Mouse (Mus musculus) layer of hippocampus, postnatal 14 days (tissue): ENCODE measurements at regions not wholly inside any gene's neighbourhood (a gene's known extent, or its start where the extent isn't known, plus 50 kb on each side); places are given as distances from the start of the nearest gene placed in this dataset.
A peak's percentile ranks its signal among the peaks of the same experiment; 100 is the strongest.

Experiments
- DNase-seq, 2 experiments: peaks; one replicate each; pipeline ENCODE4 v3.0.0; 2021 to 2022; ENCODE audit warnings: low spot score in 2 of 2, mixed read lengths in 1 of 2

GRCm38 (mm10) chr9:31794911-31795310, 118.4 kb downstream of the Barx2 start:
- DNase-seq, result no peak

DNA sequence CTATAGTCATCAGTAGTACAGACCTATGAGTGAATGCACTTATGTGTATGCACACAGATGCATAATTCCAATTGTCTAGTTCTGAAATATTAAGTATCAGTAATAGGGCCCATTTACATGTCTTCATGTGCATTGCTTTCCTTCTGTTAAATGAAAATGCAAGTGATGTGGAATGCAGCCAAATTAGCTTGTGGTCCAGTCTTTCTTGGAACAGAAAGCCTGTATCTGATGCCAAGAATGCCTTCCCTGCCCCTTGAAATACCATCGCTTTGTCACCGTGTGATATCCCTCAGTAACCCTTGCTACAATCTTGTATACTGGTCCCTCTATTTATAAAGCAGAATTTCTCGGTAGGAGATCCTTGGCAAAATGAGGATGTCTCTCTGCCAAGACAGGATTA, 137.3 kb downstream of the Barx2 start:
- DNase-seq, result no peak

GRCm38 (mm10) chr9:31765401-31765800, 147.9 kb downstream of the Barx2 start:
- DNase-seq, result no peak

DNA sequence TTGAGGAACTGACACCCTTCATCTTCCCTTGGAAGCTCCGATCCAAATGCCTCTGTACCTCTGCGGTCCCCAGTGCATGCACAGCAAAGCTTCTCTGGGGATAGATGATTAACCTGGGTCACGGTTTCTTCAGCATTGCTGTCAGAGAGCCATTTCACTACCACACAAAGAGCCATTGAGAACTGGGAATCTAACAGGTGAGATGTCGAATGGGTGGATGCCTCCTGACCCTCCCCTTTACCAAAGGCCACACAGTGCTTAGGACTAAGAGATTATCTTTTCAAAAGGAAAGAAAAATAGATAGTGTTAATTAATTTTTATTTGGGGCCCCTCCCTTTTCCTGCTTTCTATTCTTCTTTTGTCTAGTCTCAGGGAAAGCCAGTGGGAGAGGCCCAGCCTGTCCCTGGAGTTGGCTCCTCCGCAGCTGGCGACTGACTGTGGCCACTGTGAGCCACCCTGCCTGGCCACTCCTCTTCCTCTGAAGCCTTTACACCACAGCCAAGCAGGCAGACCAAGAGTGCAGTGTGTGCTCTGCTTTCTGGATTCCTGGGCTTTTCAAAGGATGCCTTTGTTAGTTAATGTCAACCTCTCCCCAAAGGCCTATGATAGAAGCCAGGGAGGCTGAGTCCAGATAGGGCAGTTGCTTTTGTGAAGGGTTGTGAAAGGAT, 155.2 kb downstream of the Barx2 start:
- DNase-seq, result no peak

GRCm38 (mm10) chr9:31730443-31730842, 182.8 kb downstream of the Barx2 start:
- DNase-seq, result peak in 1 of 2 experiments; percentile 15

DNA sequence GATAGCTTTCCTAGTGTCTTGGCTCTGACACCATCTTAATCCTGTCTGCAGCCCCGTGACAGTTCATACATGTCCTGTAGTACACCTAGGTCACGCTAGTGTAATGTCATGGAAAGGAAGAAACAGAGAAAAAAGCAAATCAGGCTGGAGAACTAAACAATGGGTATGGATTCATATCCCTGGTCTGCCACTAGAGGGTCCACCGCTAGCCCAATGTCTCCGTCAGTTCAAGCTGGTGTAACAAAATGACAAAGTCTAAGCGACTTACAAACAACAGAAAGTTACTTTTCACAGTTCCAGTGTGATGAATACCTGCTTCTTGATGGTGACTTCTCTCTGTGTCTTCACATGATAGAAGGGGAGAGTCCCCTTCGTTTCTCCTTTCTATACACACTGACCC, 194.0 kb downstream of the Barx2 start:
- DNase-seq, result no peak

DNA sequence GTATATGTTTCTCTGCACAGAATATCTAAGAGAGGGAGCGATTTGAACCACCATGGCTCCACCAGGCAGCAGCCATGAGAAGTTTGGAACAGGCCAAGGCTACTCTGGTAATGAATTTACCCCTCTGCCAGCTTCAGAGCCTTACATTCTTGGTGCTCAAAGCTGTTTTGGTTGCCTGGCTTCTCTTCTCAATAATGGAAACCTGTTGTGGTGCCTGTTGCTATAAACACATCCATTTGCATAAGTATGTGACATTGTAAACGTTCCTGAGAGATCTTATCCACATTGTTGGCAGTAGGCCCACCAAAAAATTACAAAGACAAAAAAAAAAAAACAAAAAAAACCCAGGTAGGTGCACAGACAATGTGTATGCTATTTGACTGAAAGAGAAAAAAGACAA, 203.2 kb downstream of the Barx2 start:
- DNase-seq, result no peak

GRCm38 (mm10) chr9:31706688-31707087, 206.6 kb downstream of the Barx2 start:
- no peak for DNase-seq

- no peak for DNase-seq
Measured at GRCm38 (mm10) chr9:31690921-31691475, 222.3 kb downstream of the Barx2 start.

GRCm38 (mm10) chr9:31688398-31688705, 224.1 kb upstream of the Tmem45b start:
- DNase-seq, result no peak

DNA sequence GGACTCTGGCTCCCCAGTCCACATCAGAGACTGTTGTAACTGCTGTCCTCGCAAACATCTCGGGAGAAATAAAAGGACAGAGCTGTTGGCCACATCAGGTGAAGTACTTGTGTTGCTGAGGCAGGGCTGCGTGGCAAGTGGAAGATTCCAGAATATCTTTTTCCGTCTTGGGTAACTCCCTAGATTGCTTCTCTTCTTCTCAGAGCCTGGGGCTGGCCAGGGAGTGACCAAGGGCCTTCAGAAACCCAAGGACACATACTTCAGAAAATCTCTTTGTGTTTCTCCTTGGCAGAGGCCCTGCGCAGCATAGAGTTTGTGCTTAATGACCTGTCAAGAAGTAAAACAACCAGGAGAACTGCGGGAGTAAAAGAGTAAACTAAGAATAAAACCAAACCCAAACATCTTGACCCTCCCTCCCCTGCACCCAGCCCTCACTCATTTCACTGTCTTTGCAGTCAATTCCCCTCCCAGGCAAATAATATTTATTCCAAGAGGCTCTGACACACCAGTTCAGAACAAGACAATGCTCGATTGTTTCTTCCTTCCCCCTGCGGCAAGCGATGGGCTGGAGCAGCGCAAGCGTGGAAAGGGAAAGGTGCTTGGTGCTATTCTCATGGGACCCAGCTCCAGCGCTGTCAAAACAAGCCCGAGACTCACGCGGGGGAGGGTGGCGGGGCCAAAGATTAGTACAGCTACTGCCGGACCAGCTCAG, 223.6 kb upstream of the Tmem45b start:
- DNase-seq, result no peak

DNA sequence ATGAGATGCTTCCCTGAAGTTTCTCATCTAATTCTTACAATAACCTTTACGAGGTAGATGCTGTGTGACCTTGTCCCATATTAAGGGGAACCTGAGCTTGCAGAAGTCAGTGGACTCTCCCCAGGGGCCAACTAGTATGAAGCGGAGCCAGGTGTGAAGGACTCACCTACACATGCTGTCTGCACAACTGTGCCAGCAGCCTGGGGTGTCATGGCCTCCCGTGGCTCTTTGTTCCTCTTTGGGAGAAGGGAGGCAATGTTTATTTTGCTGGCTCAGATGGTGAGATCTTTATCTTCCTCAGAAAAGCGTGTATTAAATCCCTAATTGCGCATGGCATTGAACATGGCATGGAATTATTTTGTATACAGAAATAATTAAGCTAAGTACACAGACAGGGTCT, 222.2 kb upstream of the Tmem45b start:
- DNase-seq, result no peak

GRCm38 (mm10) chr9:31684812-31685188, 220.5 kb upstream of the Tmem45b start:
- peak in 1 of 2 experiments; percentile 37 for DNase-seq

DNA sequence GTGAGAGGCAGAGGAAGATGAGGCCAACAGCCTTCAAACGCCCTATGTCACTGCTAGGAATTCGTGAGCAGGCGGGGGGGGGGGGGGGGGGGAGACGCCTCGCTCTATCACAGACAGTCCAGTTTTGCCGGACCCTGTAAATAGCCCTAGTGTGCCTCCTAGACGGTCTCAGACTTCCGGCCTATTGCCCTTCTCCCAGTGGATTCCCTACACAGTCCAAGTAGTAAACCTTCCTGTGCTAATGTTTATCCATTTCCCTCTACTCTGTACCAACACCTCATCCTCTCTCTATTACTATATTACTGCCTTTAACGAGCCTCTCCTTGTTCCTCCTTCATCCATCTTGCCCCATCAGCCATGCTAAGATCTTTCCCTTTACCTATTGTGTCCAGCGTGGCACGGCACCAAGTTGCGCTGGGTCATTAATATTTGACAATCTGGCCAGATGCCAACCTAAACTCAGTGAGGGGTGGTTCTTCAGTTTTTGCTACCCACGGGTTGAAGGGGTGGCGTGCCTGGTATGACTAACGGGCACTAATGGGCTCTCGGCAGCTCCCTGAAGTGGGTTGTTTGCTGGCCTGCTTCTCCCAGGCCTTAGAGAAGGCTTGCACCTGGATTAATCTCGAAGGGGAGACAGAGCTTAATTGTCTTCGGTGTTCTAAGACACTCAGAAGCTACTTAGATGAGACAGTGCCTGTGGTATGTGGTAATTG, 220.0 kb upstream of the Tmem45b start:
- DNase-seq, result peak in 1 of 2 experiments; percentile 16

DNA sequence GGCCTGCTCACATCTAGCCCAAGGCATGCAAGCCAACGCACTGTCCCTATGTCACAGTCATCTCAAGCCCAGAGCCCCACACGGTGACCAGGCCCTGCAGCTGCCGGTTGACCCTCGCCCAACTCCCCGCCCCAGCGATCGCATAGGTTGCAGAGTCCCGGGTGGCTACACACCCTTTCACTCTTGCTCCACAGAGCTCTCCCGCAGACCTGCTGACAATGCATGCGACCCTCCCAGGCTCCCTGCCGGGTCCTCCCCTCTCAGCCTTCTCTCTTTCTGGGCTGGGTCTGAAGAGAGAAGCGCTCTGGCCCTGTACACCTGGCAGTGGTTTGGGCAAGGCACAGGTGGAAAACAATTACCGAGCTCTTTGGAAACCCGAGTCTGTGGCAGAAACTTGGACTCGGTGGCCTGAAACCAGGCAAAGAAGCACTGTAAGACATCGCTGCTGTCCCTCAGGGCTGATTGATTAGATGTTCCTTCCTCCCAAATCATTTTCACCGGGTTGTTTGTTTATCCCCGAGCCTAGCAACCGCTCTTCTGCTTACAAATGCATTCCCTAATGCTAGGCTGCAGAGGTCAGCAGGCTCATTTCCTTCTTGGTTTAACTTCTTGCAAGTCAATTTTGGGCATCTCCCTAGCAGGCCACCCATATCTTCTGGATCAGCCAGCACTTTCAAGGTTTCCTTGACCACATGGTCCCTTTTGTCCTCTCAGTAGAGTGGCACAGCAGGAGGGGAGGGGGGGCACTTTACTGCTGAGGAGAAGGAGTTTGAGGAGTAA, 219.2 kb upstream of the Tmem45b start:
- no peak for DNase-seq

DNA sequence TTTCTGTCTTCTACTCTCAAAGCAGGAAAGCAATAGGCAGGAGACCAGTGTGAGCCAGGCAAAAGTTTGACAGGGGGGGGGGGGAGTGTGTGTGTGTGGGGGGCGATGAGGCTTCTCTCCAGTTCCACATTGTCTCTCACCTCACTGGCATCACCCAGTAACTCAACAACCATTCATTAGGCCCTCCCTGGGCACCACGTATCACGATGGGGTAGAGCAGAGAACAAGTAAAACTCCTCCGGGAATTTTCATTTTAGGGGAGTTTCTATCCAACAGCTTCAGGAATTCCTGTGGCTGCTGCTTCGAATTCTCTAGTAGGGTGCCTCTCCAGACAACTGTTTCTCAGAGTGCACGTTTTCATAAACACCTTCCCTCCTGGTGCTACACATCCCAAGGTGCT, 218.6 kb upstream of the Tmem45b start:
- no peak for DNase-seq

GRCm38 (mm10) chr9:31677150-31677549, 212.9 kb upstream of the Tmem45b start:
- no peak for DNase-seq

- peak in 1 of 2 experiments; percentile 24 for DNase-seq
Measured at GRCm38 (mm10) chr9:31659026-31659425, 194.8 kb upstream of the Tmem45b start.

- no peak for DNase-seq
Measured at GRCm38 (mm10) chr9:31657612-31658011, 193.3 kb upstream of the Tmem45b start.

DNA sequence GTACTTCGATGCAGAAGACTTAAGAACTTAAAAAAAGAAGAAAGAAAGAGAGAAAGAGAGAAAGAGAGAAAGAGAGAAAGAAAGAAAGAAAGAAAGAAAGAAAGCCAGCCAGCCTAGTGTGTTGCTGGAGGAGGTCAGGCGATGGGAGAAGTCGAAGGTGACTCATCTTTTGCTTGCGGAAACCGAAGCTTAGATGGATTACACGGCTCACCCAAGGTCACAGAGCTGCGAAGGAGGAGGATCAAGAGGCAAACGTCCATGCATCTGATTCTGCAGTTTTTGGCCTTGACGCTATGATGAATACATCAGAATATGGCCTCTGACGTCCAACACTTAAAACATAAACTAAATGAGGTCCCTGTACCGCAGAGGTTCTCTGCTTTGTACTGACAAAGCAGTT, 192.4 kb upstream of the Tmem45b start:
- DNase-seq, result no peak

DNA sequence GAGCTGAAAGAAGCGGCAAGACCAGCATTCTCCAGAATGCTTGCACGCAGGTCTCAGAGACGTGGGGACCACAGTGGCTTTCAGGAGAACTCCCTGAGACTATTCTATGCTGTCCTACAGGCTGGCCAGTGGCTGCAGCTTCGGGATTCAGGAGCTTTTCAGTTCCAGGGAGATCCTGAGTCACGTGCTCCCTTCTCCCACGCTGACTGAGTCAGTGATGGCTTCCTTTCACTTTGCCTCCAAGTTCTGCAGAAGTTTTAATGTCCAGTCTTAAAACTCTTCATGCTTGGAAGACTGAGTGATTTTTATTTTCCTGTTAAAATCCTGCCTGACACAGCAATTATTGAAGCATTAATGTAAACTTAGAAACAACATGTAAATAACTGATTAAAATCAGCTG, 190.5 kb upstream of the Tmem45b start:
- no peak for DNase-seq
